In the genomic region with DNA sequence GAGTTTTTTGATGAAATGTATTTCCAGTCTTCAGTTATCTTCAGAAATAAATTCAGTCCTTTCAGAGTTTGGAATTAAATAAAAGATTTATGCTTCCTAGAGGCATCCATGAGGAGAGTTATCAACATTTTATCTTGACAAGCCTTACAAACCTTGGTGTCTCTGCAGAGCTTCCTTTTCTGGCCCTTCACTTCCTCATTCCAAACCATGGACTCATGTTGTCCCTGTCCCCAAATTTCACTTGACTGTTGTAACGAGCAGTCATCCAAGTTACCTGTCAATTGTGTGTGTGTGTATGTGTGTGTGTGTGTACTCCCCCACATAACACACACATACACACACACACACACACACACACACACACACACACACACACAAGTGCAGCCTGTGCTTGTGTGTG, we compare ENCODE assay signal across 26 mouse cellular contexts. TPM values are rescaled to one million over a fixed set of nuclear protein-coding genes. Genes with fewer than 3 reads are reported as not detected.
A peak's percentile ranks its signal among the peaks of the same experiment; 100 is the strongest.
DNase-seq lines count a peak whose midpoint lies in the region; ATAC-seq and TF ChIP-seq lines count a peak whose summit lies in the region.
"Had no signal": no experiment of that assay in that cellular context is flagged by ENCODE, and none has a peak within 500 bp of the region (broad histone marks: within the 10 kb centered on the region; RNA-seq: fewer than 3 reads in every experiment).

No protein-coding gene starts in this region.

- intact Hi-C loops in left cerebral cortex, postnatal 10 days (cut with DNase I), result no loop called here

- H3K36me3 ChIP-seq in thymus, adult 2 months (ENCODE audit: control insufficient read depth, insufficient read depth, low read length), result no peaks in the 10 kb centered on the region
- no peaks in the 10 kb centered on the region for H3K36me3 ChIP-seq in midbrain, embryonic 11.5 days (ENCODE audit: control insufficient read depth, insufficient read depth, low read length)
- H3K36me3 ChIP-seq: embryonic facial prominence, embryonic 12.5 days; embryonic facial prominence, embryonic 15.5 days; G1E; heart, embryonic 13.5 days; hindbrain, embryonic 12.5 days; hindbrain, embryonic 15.5 days had no signal

- H3K27ac ChIP-seq in thymus, adult 2 months (ENCODE audit: control insufficient read depth, insufficient read depth, low read length), result peak overlapping the region; percentile 85
- H3K27ac ChIP-seq in midbrain, embryonic 11.5 days (ENCODE audit: low read depth, low read length), result no peak overlapping the region
- H3K27ac ChIP-seq: embryonic facial prominence, embryonic 12.5 days; embryonic facial prominence, embryonic 15.5 days; gastrocnemius, adult 2 months; heart, embryonic 13.5 days; hindbrain, embryonic 12.5 days; hindbrain, embryonic 15.5 days had no signal

- no peak overlapping the region for H3K9ac ChIP-seq in midbrain, embryonic 11.5 days (ENCODE audit: low read length)
- H3K9ac ChIP-seq: embryonic facial prominence, embryonic 12.5 days; embryonic facial prominence, embryonic 15.5 days; forebrain, postnatal 0 days; heart, embryonic 13.5 days; hindbrain, embryonic 12.5 days; hindbrain, embryonic 15.5 days had no signal

- DNase-seq in thymus, adult 2 months, result no peak
- no peak for DNase-seq in thymus, adult 18-20 months
- peak; percentile 26 for DNase-seq in MEL-GATA-1-ER (ENCODE audit: extremely low read depth, low read depth)
- DNase-seq in left cerebral cortex, postnatal 10 days (ENCODE audit: extremely low spot score in 1 of 2, low spot score in 2 of 2), result no peak
- no peak for DNase-seq in midbrain, embryonic 11.5 days (ENCODE audit: low spot score, missing footprints)
- DNase-seq: adrenal gland, postnatal 10 days; adrenal gland, postnatal 36 days; B cell, adult 2 months; cerebellum, adult 18-20 months; cerebellum, adult 9-10 months; cerebellum, postnatal 14 days; forebrain, postnatal 0 days; gastrocnemius, adult 2 months; gastrocnemius, postnatal 14 days; heart, adult 18-20 months; heart, postnatal 14 days had no signal

- no peak overlapping the region for H3K4me2 ChIP-seq in midbrain, embryonic 11.5 days
- H3K4me2 ChIP-seq: embryonic facial prominence, embryonic 12.5 days; embryonic facial prominence, embryonic 15.5 days; heart, embryonic 13.5 days; hindbrain, embryonic 12.5 days; hindbrain, embryonic 15.5 days had no signal

- H3K9me3 ChIP-seq in midbrain, embryonic 11.5 days (ENCODE audit: control insufficient read depth, low read length), result no peaks in the 10 kb centered on the region
- H3K9me3 ChIP-seq: embryonic facial prominence, embryonic 12.5 days; embryonic facial prominence, embryonic 15.5 days; G1E; heart, embryonic 13.5 days; hindbrain, embryonic 12.5 days; hindbrain, embryonic 15.5 days had no signal

- H3K4me3 ChIP-seq in thymus, adult 2 months (ENCODE audit: control insufficient read depth, insufficient read depth, low read length), result no peak overlapping the region
- no peak overlapping the region for H3K4me3 ChIP-seq in midbrain, embryonic 11.5 days (ENCODE audit: low read depth, low read length)
- H3K4me3 ChIP-seq: embryonic facial prominence, embryonic 12.5 days; embryonic facial prominence, embryonic 15.5 days; gastrocnemius, adult 2 months; heart, embryonic 13.5 days; hindbrain, embryonic 12.5 days; hindbrain, embryonic 15.5 days had no signal

- no peak for TF ChIP-seq POLR2A in thymus, adult 2 months (IDR thresholded peaks at IDR 0.05; ENCODE audit: control insufficient read depth, extremely low read depth, insufficient read depth, low read length, poor library complexity)

- TF ChIP-seq CTCF in thymus, adult 2 months (IDR thresholded peaks at IDR 0.05; ENCODE audit: borderline replicate concordance, control insufficient read depth, extremely low read depth, insufficient read depth, low read length, poor library complexity), result no peak

- 58% methylated on average over 1 of the region's 1 CpGs for WGBS in thymus, adult 2 months
- 83% methylated on average over 1 of the region's 1 CpGs for WGBS in midbrain, embryonic 11.5 days

- H3K27me3 ChIP-seq in thymus, adult 2 months (ENCODE audit: control insufficient read depth, insufficient read depth, low read length), result no peaks in the 10 kb centered on the region
- no peaks in the 10 kb centered on the region for H3K27me3 ChIP-seq in midbrain, embryonic 11.5 days (ENCODE audit: control insufficient read depth, insufficient read depth, low read length)
- H3K27me3 ChIP-seq: CH12.LX; embryonic facial prominence, embryonic 12.5 days; embryonic facial prominence, embryonic 15.5 days; heart, embryonic 13.5 days; hindbrain, embryonic 12.5 days; hindbrain, embryonic 15.5 days had no signal

- ATAC-seq in megakaryocyte, adult 5-6 weeks (ENCODE audit: poor library complexity, severe bottlenecking), result peak; percentile 67
- no peak for ATAC-seq in midbrain, embryonic 11.5 days (ENCODE audit: low FRiP score)
- ATAC-seq: activated CD4-positive, CD25-positive, alpha-beta regulatory T cell, adult 4 months; forebrain, embryonic 14.5 days; forebrain, postnatal 0 days had no signal

- peaks cover 31% of the 10 kb centered on the region for H3K4me1 ChIP-seq in thymus, adult 2 months (replicated peaks; ENCODE audit: control insufficient read depth, insufficient read depth, low read length)
- H3K4me1 ChIP-seq in midbrain, embryonic 11.5 days (ENCODE audit: control insufficient read depth, insufficient read depth, low read length), result no peaks in the 10 kb centered on the region
- H3K4me1 ChIP-seq: embryonic facial prominence, embryonic 12.5 days; embryonic facial prominence, embryonic 15.5 days; heart, embryonic 13.5 days; hindbrain, embryonic 12.5 days; hindbrain, embryonic 15.5 days had no signal

RNA-seq across cellular contexts. Expression of a gene that starts 26.9 kb away (rescaled TPM):
- 8.6 and 11.1 TPM in 2 replicates for polyA plus RNA-seq in thymus, adult 2 months (2012; rRNA removed)
- total RNA-seq in megakaryocyte, adult 5-6 weeks (2015), result 4.7 and 6.2 TPM in 2 replicates
- 10.4 and 10.9 TPM in 2 replicates for total RNA-seq in megakaryocyte, adult 5-6 weeks (2017)
- 10 to 100 TPM; 38.8 to 41.3 TPM for total RNA-seq in left cerebral cortex, postnatal 10 days (2021)
- 4.2 and 5.0 TPM in 2 replicates for polyA plus RNA-seq in midbrain, embryonic 11.5 days (2014; fragmentation: Nextera tagmentation; extraction: Ambion mirVana)
- polyA plus RNA-seq: G1E had no signal
